25 mouse cellular contexts compared by ENCODE assay signal in the genomic region with DNA sequence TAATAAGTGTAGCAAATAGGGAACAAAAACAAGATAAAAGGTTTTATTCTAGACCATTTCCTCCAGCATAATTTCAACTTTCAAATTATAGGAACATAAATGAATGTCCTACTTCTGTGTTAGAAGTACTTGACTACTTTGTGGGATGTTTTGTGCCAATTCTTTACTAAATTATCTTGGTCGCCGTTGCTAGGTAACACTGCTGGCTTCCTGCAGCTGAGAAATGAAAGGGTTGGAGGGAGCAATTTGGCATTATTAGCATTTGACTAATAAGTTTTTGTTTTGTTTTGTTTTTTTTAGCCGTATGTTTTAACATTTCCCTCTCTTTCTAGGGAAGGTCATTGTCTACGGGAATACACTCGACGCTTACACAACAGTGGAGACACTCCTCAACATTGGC.
DNase-seq lines count a peak whose midpoint lies in the region; ATAC-seq and TF ChIP-seq lines count a peak whose summit lies in the region.
"Had no signal": no experiment of that assay in that cellular context is flagged by ENCODE, and none has a peak within 500 bp of the region (broad histone marks: within the 10 kb centered on the region; RNA-seq: fewer than 3 reads in every experiment).

No protein-coding gene starts in this region.

- H3K9me3 ChIP-seq in forebrain, embryonic 11.5 days (ENCODE audit: control insufficient read depth, low read length), result no peaks in the 10 kb centered on the region
- H3K9me3 ChIP-seq in forebrain, embryonic 13.5 days (replicated peaks), result no peaks in the 10 kb centered on the region
- no peaks in the 10 kb centered on the region for H3K9me3 ChIP-seq in hindbrain, postnatal 0 days (ENCODE audit: low read length)
- H3K9me3 ChIP-seq in hindbrain, embryonic 14.5 days (ENCODE audit: control insufficient read depth, low read length), result no peaks in the 10 kb centered on the region
- H3K9me3 ChIP-seq in forebrain, postnatal 0 days (ENCODE audit: low read length), result no peaks in the 10 kb centered on the region
- H3K9me3 ChIP-seq in embryonic facial prominence, embryonic 10.5 days, result no peaks in the 10 kb centered on the region
- H3K9me3 ChIP-seq: heart, embryonic 12.5 days; heart, embryonic 15.5 days; hindbrain, embryonic 15.5 days; intestine, embryonic 15.5 days had no signal

- H3K4me2 ChIP-seq in forebrain, embryonic 11.5 days (ENCODE audit: low read depth, low read length, severe bottlenecking), result no peak overlapping the region
- no peak overlapping the region for H3K4me2 ChIP-seq in forebrain, embryonic 13.5 days
- H3K4me2 ChIP-seq in hindbrain, postnatal 0 days (ENCODE audit: low read depth, low read length), result no peak overlapping the region
- no peak overlapping the region for H3K4me2 ChIP-seq in hindbrain, embryonic 14.5 days (replicated peaks)
- no peak overlapping the region for H3K4me2 ChIP-seq in forebrain, postnatal 0 days (ENCODE audit: low read depth)
- H3K4me2 ChIP-seq: heart, embryonic 12.5 days; heart, embryonic 15.5 days; hindbrain, embryonic 15.5 days; intestine, embryonic 15.5 days had no signal

- WGBS in forebrain, embryonic 11.5 days, result 68% methylated on average over 6 of the region's 6 CpGs
- WGBS in forebrain, embryonic 13.5 days, result 29% methylated on average over 6 of the region's 6 CpGs
- 30% methylated on average over 6 of the region's 6 CpGs for WGBS in hindbrain, postnatal 0 days
- 38% methylated on average over 6 of the region's 6 CpGs for WGBS in hindbrain, embryonic 14.5 days
- 22% methylated on average over 6 of the region's 6 CpGs for WGBS in forebrain, postnatal 0 days
- WGBS in embryonic facial prominence, embryonic 10.5 days, result 84% methylated on average over 6 of the region's 6 CpGs

- H3K4me1 ChIP-seq in forebrain, embryonic 11.5 days (replicated peaks; ENCODE audit: control insufficient read depth, insufficient read depth, low read length), result 0 out of 2 replicates have a peak, but pooled peaks cover 2% of the 10 kb centered on the region
- H3K4me1 ChIP-seq in forebrain, embryonic 13.5 days, result peaks cover 9% of the 10 kb centered on the region
- 0 out of 2 replicates have a peak, but pooled peaks cover 6% of the 10 kb centered on the region for H3K4me1 ChIP-seq in hindbrain, postnatal 0 days (ENCODE audit: insufficient read depth, low read length)
- no peaks in the 10 kb centered on the region for H3K4me1 ChIP-seq in hindbrain, embryonic 14.5 days (replicated peaks; ENCODE audit: control insufficient read depth, insufficient read depth, low read length)
- H3K4me1 ChIP-seq in forebrain, postnatal 0 days (ENCODE audit: insufficient read depth), result peaks cover 9% of the 10 kb centered on the region; the same call in 1 of the 2 replicates
- H3K4me1 ChIP-seq in embryonic facial prominence, embryonic 10.5 days, result no peaks in the 10 kb centered on the region
- H3K4me1 ChIP-seq: heart, embryonic 12.5 days; heart, embryonic 15.5 days; intestine, embryonic 15.5 days had no signal

- TF ChIP-seq CTCF in hindbrain, postnatal 0 days (IDR thresholded peaks at IDR 0.05; ENCODE audit: low read depth), result no peak
- TF ChIP-seq CTCF in forebrain, postnatal 0 days (IDR thresholded peaks at IDR 0.05; ENCODE audit: low read depth), result no peak

- no peaks in the 10 kb centered on the region for H3K36me3 ChIP-seq in forebrain, embryonic 11.5 days (ENCODE audit: control insufficient read depth, insufficient read depth, low read length)
- H3K36me3 ChIP-seq in forebrain, embryonic 13.5 days (ENCODE audit: poor library complexity, severe bottlenecking), result no peaks in the 10 kb centered on the region
- no peaks in the 10 kb centered on the region for H3K36me3 ChIP-seq in hindbrain, postnatal 0 days (ENCODE audit: insufficient read depth, low read length)
- H3K36me3 ChIP-seq in hindbrain, embryonic 14.5 days (replicated peaks; ENCODE audit: control insufficient read depth, insufficient read depth), result no peaks in the 10 kb centered on the region
- no peaks in the 10 kb centered on the region for H3K36me3 ChIP-seq in forebrain, postnatal 0 days (ENCODE audit: insufficient read depth)
- no peaks in the 10 kb centered on the region for H3K36me3 ChIP-seq in embryonic facial prominence, embryonic 10.5 days (replicated peaks)
- H3K36me3 ChIP-seq: heart, embryonic 12.5 days; heart, embryonic 15.5 days; hindbrain, embryonic 15.5 days; intestine, embryonic 15.5 days had no signal

- no peak overlapping the region for H3K4me3 ChIP-seq in forebrain, embryonic 11.5 days (ENCODE audit: low read depth, low read length)
- no peak overlapping the region for H3K4me3 ChIP-seq in forebrain, embryonic 13.5 days
- H3K4me3 ChIP-seq in hindbrain, postnatal 0 days (ENCODE audit: low read length), result no peak overlapping the region
- H3K4me3 ChIP-seq in hindbrain, embryonic 14.5 days (replicated peaks; ENCODE audit: low read length), result no peak overlapping the region
- H3K4me3 ChIP-seq in forebrain, postnatal 0 days (ENCODE audit: low read depth, low read length), result no peak overlapping the region
- no peak overlapping the region for H3K4me3 ChIP-seq in embryonic facial prominence, embryonic 10.5 days
- H3K4me3 ChIP-seq: heart, embryonic 12.5 days; heart, embryonic 15.5 days; hindbrain, embryonic 15.5 days; intestine, embryonic 15.5 days had no signal

- DNase-seq in forebrain, embryonic 11.5 days (ENCODE audit: low spot score), result peak; percentile 25
- DNase-seq in hindbrain, postnatal 0 days (ENCODE audit: low spot score), result peak; percentile 37
- no peak for DNase-seq in hindbrain, embryonic 14.5 days (ENCODE audit: low spot score)
- DNase-seq in brain, adult 2 months (ENCODE audit: low read depth, low spot score), result peak; percentile 41
- DNase-seq in forebrain, postnatal 0 days, result peak; percentile 17
- no peak for DNase-seq in embryonic facial prominence, embryonic 10.5 days (ENCODE audit: low spot score)
- no peak for DNase-seq in adrenal gland, postnatal 14 days
- DNase-seq: adrenal gland, adult 8-10 months; adrenal gland, postnatal 36 days; cerebellum, adult 11-12 months; cerebellum, adult 8-10 months; cerebellum, postnatal 10 days; cerebellum, postnatal 36 days; embryo, embryonic 11 days; gastrocnemius, postnatal 25 days; heart, adult 18-20 months; heart, postnatal 10 days; heart, postnatal 4 days; kidney, adult 11 months had no signal

- H3K27ac ChIP-seq in forebrain, embryonic 11.5 days (ENCODE audit: low read depth, low read length), result no peak overlapping the region
- H3K27ac ChIP-seq in forebrain, embryonic 13.5 days, result no peak overlapping the region
- no peak overlapping the region for H3K27ac ChIP-seq in hindbrain, postnatal 0 days
- H3K27ac ChIP-seq in hindbrain, embryonic 14.5 days, result no peak overlapping the region
- H3K27ac ChIP-seq in forebrain, postnatal 0 days (ENCODE audit: low read depth, low read length), result no peak overlapping the region
- no peak overlapping the region for H3K27ac ChIP-seq in embryonic facial prominence, embryonic 10.5 days (replicated peaks)
- H3K27ac ChIP-seq: heart, embryonic 15.5 days; hindbrain, embryonic 15.5 days; intestine, embryonic 15.5 days had no signal

- no peak for ATAC-seq in forebrain, embryonic 11.5 days (replicated peaks; ENCODE audit: low FRiP score)
- ATAC-seq in forebrain, embryonic 13.5 days, result no peak
- ATAC-seq in hindbrain, postnatal 0 days, result no peak
- ATAC-seq in hindbrain, embryonic 14.5 days (ENCODE audit: low FRiP score), result no peak
- ATAC-seq in forebrain, postnatal 0 days, result no peak; the same call in 1 of the 2 replicates
- ATAC-seq: activated CD4-positive, CD25-positive, alpha-beta regulatory T cell, adult 4 months; intestine, embryonic 15.5 days had no signal

- H3K27me3 ChIP-seq in forebrain, embryonic 11.5 days (ENCODE audit: control insufficient read depth, insufficient read depth, low read length), result no peaks in the 10 kb centered on the region
- no peaks in the 10 kb centered on the region for H3K27me3 ChIP-seq in forebrain, embryonic 13.5 days
- H3K27me3 ChIP-seq in hindbrain, postnatal 0 days (ENCODE audit: insufficient read depth, low read length), result no peaks in the 10 kb centered on the region
- no peaks in the 10 kb centered on the region for H3K27me3 ChIP-seq in hindbrain, embryonic 14.5 days (ENCODE audit: control insufficient read depth, insufficient read depth, low read length)
- H3K27me3 ChIP-seq in forebrain, postnatal 0 days (ENCODE audit: insufficient read depth, low read length), result no peaks in the 10 kb centered on the region
- H3K27me3 ChIP-seq in embryonic facial prominence, embryonic 10.5 days (replicated peaks; ENCODE audit: low read depth, poor library complexity, severe bottlenecking), result no peaks in the 10 kb centered on the region
- H3K27me3 ChIP-seq: heart, embryonic 12.5 days; heart, embryonic 15.5 days; hindbrain, embryonic 15.5 days; intestine, embryonic 15.5 days had no signal

- no peak overlapping the region for H3K9ac ChIP-seq in forebrain, embryonic 11.5 days (ENCODE audit: low read length)
- H3K9ac ChIP-seq in forebrain, embryonic 13.5 days, result no peak overlapping the region
- no peak overlapping the region for H3K9ac ChIP-seq in hindbrain, postnatal 0 days (replicated peaks; ENCODE audit: low read length)
- no peak overlapping the region for H3K9ac ChIP-seq in hindbrain, embryonic 14.5 days
- no peak overlapping the region for H3K9ac ChIP-seq in forebrain, postnatal 0 days
- H3K9ac ChIP-seq: heart, embryonic 12.5 days; heart, embryonic 15.5 days; hindbrain, embryonic 15.5 days; intestine, embryonic 15.5 days had no signal

Comparison
In these comparisons a context has a peak if more than half of its experiments do, and no peak if none do; other contexts are left out.
1. DNase-seq: peak in forebrain, embryonic 11.5 days (single experiment), hindbrain, postnatal 0 days (single experiment), brain, adult 2 months (single experiment) and forebrain, postnatal 0 days (single experiment); none in hindbrain, embryonic 14.5 days (single experiment), embryonic facial prominence, embryonic 10.5 days (single experiment) and adrenal gland, postnatal 14 days (single experiment).